Mouse (Mus musculus) small intestine, adult 2 months (tissue): ENCODE measurements around the gene Arhgef33.

Experiments
- CTCF ChIP-seq: fragments of 200-500 bp; IDR thresholded peaks from 2 replicates; pipeline ENCODE4 v1.5.1; 2012; ENCODE audit warnings: low read depth, mild to moderate bottlenecking, control low read depth, inconsistent platforms, low read length, moderate library complexity, mixed read lengths; ENCODE audit not compliant: insufficient replicate concordance, insufficient read length; ENCODE audit errors: extremely low read depth
- POLR2A ChIP-seq: fragments of 200-500 bp; IDR thresholded peaks from 2 replicates; pipeline ENCODE4 v1.6.1; 2012; ENCODE audit warnings: low read depth, mild to moderate bottlenecking, control low read depth, inconsistent platforms, low read length, moderate library complexity

GRCm38 (mm10) chr17:80288012-80288411, 19.2 kb upstream of the Arhgef33 start:
- no peak for TF ChIP-seq CTCF
- TF ChIP-seq POLR2A: no peak
